Mouse (Mus musculus): ENCODE data around the gene Cntfr. TPM values are rescaled to one million over a fixed set of nuclear protein-coding genes. Genes with fewer than 3 reads are reported as not detected.

Gene Cntfr
- polyA plus RNA-seq, 1 experiment: 3.7 TPM

DNA sequence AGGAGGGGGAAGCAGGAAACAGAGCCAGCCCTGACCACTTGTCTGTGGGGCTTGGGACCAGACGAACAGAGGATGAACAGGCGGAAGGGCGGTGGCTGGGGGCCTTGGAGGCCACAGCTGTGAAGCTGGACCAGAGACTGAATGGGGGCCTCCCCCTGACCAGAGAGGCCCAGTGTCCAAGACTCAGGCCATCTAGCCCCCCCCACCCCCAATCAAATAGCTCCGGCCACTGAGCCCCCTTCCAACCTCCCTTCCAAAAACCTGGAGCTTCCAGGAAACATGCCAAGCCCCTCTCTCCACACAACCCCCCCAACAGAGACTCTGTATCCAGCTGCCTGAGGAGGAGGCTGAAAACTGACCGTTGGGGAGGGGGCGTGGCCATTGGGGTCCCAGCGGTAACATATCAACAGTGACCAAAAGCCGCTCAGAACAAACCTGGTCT lies 24.3 kb downstream of the Cntfr start:
- Histone ChIP-seq H3K36me3 (ENCODE audit: control insufficient read depth, insufficient read depth, low read length) (no peaks in the 10 kb centered on the region), H3K27me3 (ENCODE audit: control insufficient read depth, insufficient read depth, low read length) (no peaks in the 10 kb centered on the region), H3K27ac (ENCODE audit: control insufficient read depth, insufficient read depth, low read depth, low read length) (no peak overlapping the region), H3K4me1 (ENCODE audit: control insufficient read depth, insufficient read depth, low read length) (no peaks in the 10 kb centered on the region), H3K4me3 (ENCODE audit: control insufficient read depth, low read depth, low read length) (no peak overlapping the region)
- TF ChIP-seq POLR2A (IDR thresholded peaks at IDR 0.05; ENCODE audit: control insufficient read depth, low read depth, low read length): no peak
- TF ChIP-seq CTCF (IDR thresholded peaks at IDR 0.05; ENCODE audit: control insufficient read depth, insufficient read depth, insufficient replicate concordance, low read depth, low read length): no peak

DNA sequence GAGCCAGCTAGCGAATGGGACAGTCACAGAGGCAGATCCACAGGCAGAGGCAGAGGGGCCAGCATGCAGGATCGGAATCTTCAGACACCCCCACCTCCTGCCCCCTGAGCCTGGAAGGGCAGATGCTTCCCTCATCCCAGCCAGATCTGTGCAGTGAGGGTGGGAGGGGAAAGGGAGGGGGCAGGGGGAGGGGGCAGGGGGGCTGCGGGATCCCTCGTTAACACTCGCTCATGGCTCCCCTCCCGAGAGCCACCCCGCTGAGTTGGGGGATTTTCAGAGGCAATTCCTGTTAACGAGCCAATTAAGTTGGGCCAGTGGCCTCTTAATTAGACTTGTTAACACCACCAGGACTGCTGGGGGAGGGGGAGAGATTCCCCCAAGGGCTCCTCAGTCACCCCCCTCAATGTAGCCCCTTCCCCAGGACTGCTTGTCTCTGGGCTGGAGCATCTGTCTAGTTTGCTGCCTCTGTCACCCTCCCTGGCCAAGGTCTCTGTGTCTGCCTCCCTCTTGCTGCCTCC lies 24.9 kb downstream of the Cntfr start:
- H3K27me3 ChIP-seq (ENCODE audit: control insufficient read depth, insufficient read depth, low read length): no peaks in the 10 kb centered on the region
- TF ChIP-seq POLR2A (IDR thresholded peaks at IDR 0.05; ENCODE audit: control insufficient read depth, low read depth, low read length): no peak
- no peak for TF ChIP-seq CTCF (IDR thresholded peaks at IDR 0.05; ENCODE audit: control insufficient read depth, insufficient read depth, insufficient replicate concordance, low read depth, low read length)
- no peaks in the 10 kb centered on the region for H3K36me3 ChIP-seq (ENCODE audit: control insufficient read depth, insufficient read depth, low read length)
- no peaks in the 10 kb centered on the region for H3K4me1 ChIP-seq (ENCODE audit: control insufficient read depth, insufficient read depth, low read length)
- H3K27ac ChIP-seq (ENCODE audit: control insufficient read depth, insufficient read depth, low read depth, low read length): no peak overlapping the region
- no peak overlapping the region for H3K4me3 ChIP-seq (ENCODE audit: control insufficient read depth, low read depth, low read length)

GRCm38 (mm10) chr4:41671500-41671899 lies 25.4 kb downstream of the Cntfr start:
- Histone ChIP-seq H3K4me3 (ENCODE audit: control insufficient read depth, low read depth, low read length) (no peak overlapping the region), H3K36me3 (ENCODE audit: control insufficient read depth, insufficient read depth, low read length) (no peaks in the 10 kb centered on the region), H3K27ac (ENCODE audit: control insufficient read depth, insufficient read depth, low read depth, low read length) (no peak overlapping the region), H3K4me1 (ENCODE audit: control insufficient read depth, insufficient read depth, low read length) (no peaks in the 10 kb centered on the region), H3K27me3 (ENCODE audit: control insufficient read depth, insufficient read depth, low read length) (no peaks in the 10 kb centered on the region)
- TF ChIP-seq POLR2A (IDR thresholded peaks at IDR 0.05; ENCODE audit: control insufficient read depth, low read depth, low read length) (no peak), CTCF (IDR thresholded peaks at IDR 0.05; ENCODE audit: control insufficient read depth, insufficient read depth, insufficient replicate concordance, low read depth, low read length) (no peak)

DNA sequence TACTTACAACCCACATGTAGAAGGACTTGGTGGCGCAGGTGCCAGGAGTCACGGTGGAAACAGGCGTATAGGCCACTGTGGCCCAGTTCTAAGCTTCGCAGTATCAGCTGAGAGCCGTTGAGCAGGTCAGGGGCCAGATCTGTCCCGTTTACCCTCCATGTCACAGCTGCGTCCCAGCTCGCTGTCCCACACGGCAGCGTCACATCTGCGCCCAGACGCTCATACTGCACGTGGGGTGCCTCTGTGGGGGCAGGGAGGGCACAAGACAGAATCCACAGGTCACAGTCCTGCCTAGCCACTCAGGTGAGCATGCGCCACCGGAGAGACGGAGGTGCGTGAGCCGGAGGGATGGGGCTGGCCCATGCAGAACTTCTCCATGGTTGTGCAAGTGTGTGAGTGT lies 26.1 kb downstream of the Cntfr start:
- H3K27ac ChIP-seq (ENCODE audit: control insufficient read depth, insufficient read depth, low read depth, low read length): no peak overlapping the region
- no peaks in the 10 kb centered on the region for H3K4me1 ChIP-seq (ENCODE audit: control insufficient read depth, insufficient read depth, low read length)
- H3K36me3 ChIP-seq (ENCODE audit: control insufficient read depth, insufficient read depth, low read length): no peaks in the 10 kb centered on the region
- TF ChIP-seq CTCF (IDR thresholded peaks at IDR 0.05; ENCODE audit: control insufficient read depth, insufficient read depth, insufficient replicate concordance, low read depth, low read length) (no peak), POLR2A (IDR thresholded peaks at IDR 0.05; ENCODE audit: control insufficient read depth, low read depth, low read length) (no peak)
- H3K4me3 ChIP-seq (ENCODE audit: control insufficient read depth, low read depth, low read length): no peak overlapping the region
- H3K27me3 ChIP-seq (ENCODE audit: control insufficient read depth, insufficient read depth, low read length): no peaks in the 10 kb centered on the region

GRCm38 (mm10) chr4:41666646-41667045 lies 30.2 kb downstream of the Cntfr start:
- Histone ChIP-seq H3K27me3 (ENCODE audit: control insufficient read depth, insufficient read depth, low read length) (no peaks in the 10 kb centered on the region), H3K4me3 (ENCODE audit: control insufficient read depth, low read depth, low read length) (no peak overlapping the region), H3K36me3 (ENCODE audit: control insufficient read depth, insufficient read depth, low read length) (no peaks in the 10 kb centered on the region), H3K4me1 (ENCODE audit: control insufficient read depth, insufficient read depth, low read length) (no peaks in the 10 kb centered on the region; the same call in 1 of the 2 replicates), H3K27ac (ENCODE audit: control insufficient read depth, insufficient read depth, low read depth, low read length) (no peak overlapping the region)
- TF ChIP-seq CTCF (IDR thresholded peaks at IDR 0.05; ENCODE audit: control insufficient read depth, insufficient read depth, insufficient replicate concordance, low read depth, low read length) (no peak), POLR2A (IDR thresholded peaks at IDR 0.05; ENCODE audit: control insufficient read depth, low read depth, low read length) (no peak)

GRCm38 (mm10) chr4:41665009-41665675 lies 31.7 kb downstream of the Cntfr start:
- no peaks in the 10 kb centered on the region for H3K27me3 ChIP-seq (ENCODE audit: control insufficient read depth, insufficient read depth, low read length)
- TF ChIP-seq CTCF (IDR thresholded peaks at IDR 0.05; ENCODE audit: control insufficient read depth, insufficient read depth, insufficient replicate concordance, low read depth, low read length) (no peak), POLR2A (IDR thresholded peaks at IDR 0.05; ENCODE audit: control insufficient read depth, low read depth, low read length) (no peak)
- H3K4me1 ChIP-seq (ENCODE audit: control insufficient read depth, insufficient read depth, low read length): no peaks in the 10 kb centered on the region; the same call in 1 of the 2 replicates
- H3K27ac ChIP-seq (ENCODE audit: control insufficient read depth, insufficient read depth, low read depth, low read length): no peak overlapping the region
- no peak overlapping the region for H3K4me3 ChIP-seq (ENCODE audit: control insufficient read depth, low read depth, low read length)
- no peaks in the 10 kb centered on the region for H3K36me3 ChIP-seq (ENCODE audit: control insufficient read depth, insufficient read depth, low read length)

DNA sequence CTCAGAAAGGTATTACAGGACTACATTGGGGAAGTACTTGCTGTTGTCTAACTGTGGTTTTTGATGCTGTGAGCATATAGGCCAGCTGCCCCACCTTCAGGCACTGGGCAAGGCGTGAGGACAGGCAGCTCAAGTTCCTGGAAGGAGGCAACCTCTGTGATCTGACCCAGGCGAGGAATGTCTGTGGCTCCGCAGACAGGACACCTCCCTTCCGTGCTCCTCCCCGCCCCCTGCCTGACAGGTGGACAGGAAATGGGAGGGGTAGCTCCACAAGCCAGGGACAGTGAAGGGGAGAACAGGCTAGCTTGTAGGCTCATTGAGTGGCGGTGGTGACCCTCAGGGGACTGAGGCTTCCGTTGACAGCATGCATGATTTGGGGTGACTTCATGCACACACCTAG lies 32.4 kb downstream of the Cntfr start:
- Histone ChIP-seq H3K4me1 (ENCODE audit: control insufficient read depth, insufficient read depth, low read length) (no peaks in the 10 kb centered on the region; the same call in 1 of the 2 replicates), H3K36me3 (ENCODE audit: control insufficient read depth, insufficient read depth, low read length) (no peaks in the 10 kb centered on the region)

More for the DNA sequence above, 32.4 kb downstream of the Cntfr start:
- H3K27ac ChIP-seq (ENCODE audit: control insufficient read depth, insufficient read depth, low read depth, low read length): no peak overlapping the region
- H3K27me3 ChIP-seq (ENCODE audit: control insufficient read depth, insufficient read depth, low read length): no peaks in the 10 kb centered on the region
- H3K4me3 ChIP-seq (ENCODE audit: control insufficient read depth, low read depth, low read length): no peak overlapping the region
- TF ChIP-seq CTCF (IDR thresholded peaks at IDR 0.05; ENCODE audit: control insufficient read depth, insufficient read depth, insufficient replicate concordance, low read depth, low read length): no peak
- no peak for TF ChIP-seq POLR2A (IDR thresholded peaks at IDR 0.05; ENCODE audit: control insufficient read depth, low read depth, low read length)
